Mouse (Mus musculus) macrophage (primary cell): ENCODE results near the gene Ptpn3. TPM values are rescaled to one million over a fixed set of nuclear protein-coding genes. Genes with fewer than 3 reads are reported as not detected.

Source experiments
- H3K27ac ChIP-seq: fragments of 350-480 bp; formaldehyde crosslinking; 2 replicates; pipeline ENCODE4 v1.9.0; 2021
- H3K36me3 ChIP-seq: fragments of 350-480 bp; formaldehyde crosslinking; 2 replicates; pipeline ENCODE4 v1.9.0; 2021; ENCODE audit errors: inconsistent target
- H3K4me3 ChIP-seq: fragments of 350-480 bp; formaldehyde crosslinking; 2 replicates; pipeline ENCODE4 v1.9.0; 2021; ENCODE audit errors: inconsistent target
- H3K79me2 ChIP-seq: fragments of 350-480 bp; formaldehyde crosslinking; 2 replicates; pipeline ENCODE4 v1.9.0; 2021; ENCODE audit errors: inconsistent target
- WGBS: methylation state at CpG from one replicate; pipeline ENCODE4 v1.1.7; 2026; ENCODE audit warnings: inconsistent platforms; ENCODE audit not compliant: missing documents; 5-methylcytosine and 5-hydroxymethylcytosine counted together
- polyA plus RNA-seq: library from polyadenylated mRNA; stranded (reverse); fragments of 250-400 nt; gene quantifications from 3 replicates; pipeline ENCODE4 v1.2.4, GENCODE M21; 2018; ENCODE audit warnings: inconsistent platforms

Gene Ptpn3
- polyA plus RNA-seq, 1 experiment from 2014 or later: 0.09 TPM

DNA sequence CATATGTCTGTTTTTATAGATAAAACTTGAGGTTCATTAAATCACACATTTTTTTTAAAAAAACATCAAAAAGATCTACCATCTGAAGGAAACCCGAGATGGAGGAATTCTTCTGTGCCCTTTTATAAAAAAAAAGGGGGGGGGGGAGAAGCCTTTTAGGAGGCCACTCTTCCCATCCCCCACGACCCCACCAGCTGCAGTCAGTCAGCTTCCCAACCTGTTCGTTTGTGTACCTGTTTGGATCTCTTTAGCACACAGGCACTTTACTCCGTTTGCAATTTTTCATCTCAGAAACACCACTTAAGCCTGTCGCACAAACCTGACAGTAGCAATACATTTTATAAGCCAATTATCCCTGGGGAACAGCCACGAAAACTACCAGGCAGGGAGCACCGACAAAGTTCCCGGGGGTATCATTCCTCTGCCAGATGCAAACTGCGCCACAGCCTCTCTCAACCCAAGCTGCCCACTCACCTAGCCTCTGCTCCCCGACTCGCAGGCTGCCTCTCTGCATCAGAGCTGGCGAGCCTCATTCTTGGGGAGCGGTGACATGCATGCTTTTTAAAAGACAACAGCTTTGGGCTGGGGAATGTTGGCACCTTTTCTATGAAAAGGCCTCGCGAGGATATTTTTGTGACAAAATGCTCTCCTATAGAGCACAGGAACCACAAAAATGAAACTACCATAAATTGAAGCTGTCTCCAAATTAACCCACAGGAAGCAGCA, 160.5 kb downstream of the Ptpn3 start:
- Histone ChIP-seq H3K27ac (no peak overlapping the region), H3K36me3 (no peaks in the 10 kb centered on the region), H3K79me2 (no peaks in the 10 kb centered on the region), H3K4me3 (no peak overlapping the region)
- WGBS: 32% methylated on average over 15 of the region's 15 CpGs

Other genes starting within 250 kb of the Ptpn3 start
- gene Epb41l4b, start 158.4 kb downstream of the Ptpn3 start, polyA plus RNA-seq: not detected in 3 replicates
- gene Palm2, start 132.4 kb upstream of the Ptpn3 start, polyA plus RNA-seq: not detected in 3 replicates